18 mouse cellular contexts compared by ENCODE assay signal in genomic region chr1:38591194-38591593, GRCm38 (mm10).
"Had no signal": no experiment of that assay in that cellular context is flagged by ENCODE, and none has a peak within 500 bp of the region (broad histone marks: within the 10 kb centered on the region; RNA-seq: fewer than 3 reads in every experiment).

No protein-coding gene starts in this region.

- ATAC-seq: intestine, postnatal 0 days; liver, embryonic 12.5 days had no signal

- H3K36me3 ChIP-seq: liver, embryonic 12.5 days; liver, embryonic 15.5 days; midbrain, embryonic 12.5 days had no signal

- H3K9me3 ChIP-seq: limb, embryonic 10.5 days; limb, embryonic 13.5 days; liver, embryonic 12.5 days; liver, embryonic 15.5 days; megakaryocyte, embryonic 14.5 days; midbrain, embryonic 12.5 days had no signal

- DNase-seq: kidney, adult 2 months; kidney, postnatal 25 days; layer of hippocampus, adult 9-11 months; liver; lung, embryonic 14.5 days; lung, postnatal 14 days; thymus, adult 18-20 months; thymus, postnatal 36 days had no signal

- H3K27me3 ChIP-seq: limb, embryonic 13.5 days; liver, embryonic 12.5 days; liver, embryonic 15.5 days; megakaryocyte, embryonic 14.5 days; midbrain, embryonic 12.5 days had no signal

- H3K4me2 ChIP-seq: limb, embryonic 13.5 days; liver, embryonic 12.5 days; liver, embryonic 15.5 days; lung, embryonic 14.5 days; midbrain, embryonic 12.5 days had no signal

- H3K27ac ChIP-seq: kidney, postnatal 0 days; layer of hippocampus, adult 2 months; limb, embryonic 10.5 days; limb, embryonic 13.5 days; liver, embryonic 12.5 days; liver, embryonic 15.5 days; midbrain, embryonic 12.5 days had no signal

- H3K4me3 ChIP-seq: layer of hippocampus, adult 2 months; limb, embryonic 10.5 days; limb, embryonic 13.5 days; liver, embryonic 12.5 days; liver, embryonic 15.5 days; megakaryocyte, embryonic 14.5 days; midbrain, embryonic 12.5 days; myocyte had no signal

- H3K9ac ChIP-seq: limb, embryonic 13.5 days; liver, embryonic 12.5 days; liver, embryonic 15.5 days; lung, embryonic 14.5 days; midbrain, embryonic 12.5 days had no signal

- H3K4me1 ChIP-seq: liver, embryonic 12.5 days; liver, embryonic 15.5 days had no signal
